Mouse (Mus musculus): ENCODE results near the gene Ranbp3l. TPM values are rescaled to one million over a fixed set of nuclear protein-coding genes. Genes with fewer than 3 reads are reported as not detected.
A peak's percentile ranks its signal among the peaks of the same experiment; 100 is the strongest.
"Not testable (repeated sequence)": the region's sequence is repeated elsewhere in the genome, so short reads cannot be mapped to it uniquely, and the experiment has no call there.

Gene Ranbp3l
- polyA plus RNA-seq, 1 experiment: not detected

GRCm38 (mm10) chr15:8995490-8995889 lies 27.7 kb downstream of the Ranbp3l start:
- no peak overlapping the region for H3K27ac ChIP-seq (ENCODE audit: insufficient read depth, low read length)
- no peaks in the 10 kb centered on the region for H3K27me3 ChIP-seq (ENCODE audit: control insufficient read depth, insufficient read depth, low read length, poor library complexity, severe bottlenecking)
- no peaks in the 10 kb centered on the region for H3K9me3 ChIP-seq (replicated peaks; ENCODE audit: control insufficient read depth, insufficient read depth, low read length, poor library complexity, severe bottlenecking)
- H3K9ac ChIP-seq (ENCODE audit: low read depth, poor library complexity, severe bottlenecking): no peak overlapping the region
- no peaks in the 10 kb centered on the region for H3K36me3 ChIP-seq (ENCODE audit: control insufficient read depth, insufficient read depth, low read length, poor library complexity, severe bottlenecking)
- TF ChIP-seq POLR2A (IDR thresholded peaks at IDR 0.05; ENCODE audit: insufficient read depth, low read length) (no peak), CTCF (IDR thresholded peaks at IDR 0.05; ENCODE audit: low read depth, low read length) (no peak), EP300 (IDR thresholded peaks at IDR 0.05; ENCODE audit: insufficient read depth, low read depth, low read length) (no peak)
- H3K4me1 ChIP-seq (ENCODE audit: control insufficient read depth, insufficient read depth, low read length): no peaks in the 10 kb centered on the region
- no peak overlapping the region for H3K4me3 ChIP-seq (ENCODE audit: low read depth, low read length)

GRCm38 (mm10) chr15:9002762-9003161 lies 35.0 kb downstream of the Ranbp3l start:
- Histone ChIP-seq H3K27ac (ENCODE audit: insufficient read depth, low read length) (no peak overlapping the region), H3K9ac (ENCODE audit: low read depth, poor library complexity, severe bottlenecking) (no peak overlapping the region), H3K36me3 (ENCODE audit: control insufficient read depth, insufficient read depth, low read length, poor library complexity, severe bottlenecking) (no peaks in the 10 kb centered on the region), H3K27me3 (ENCODE audit: control insufficient read depth, insufficient read depth, low read length, poor library complexity, severe bottlenecking) (no peaks in the 10 kb centered on the region), H3K4me3 (ENCODE audit: low read depth, low read length) (no peak overlapping the region), H3K4me1 (ENCODE audit: control insufficient read depth, insufficient read depth, low read length) (no peaks in the 10 kb centered on the region), H3K9me3 (replicated peaks; ENCODE audit: control insufficient read depth, insufficient read depth, low read length, poor library complexity, severe bottlenecking) (no peaks in the 10 kb centered on the region)
- no peak for TF ChIP-seq CTCF (IDR thresholded peaks at IDR 0.05; ENCODE audit: low read depth, low read length)
- TF ChIP-seq POLR2A (IDR thresholded peaks at IDR 0.05; ENCODE audit: insufficient read depth, low read length): no peak
- TF ChIP-seq EP300 (IDR thresholded peaks at IDR 0.05; ENCODE audit: insufficient read depth, low read depth, low read length): no peak

DNA sequence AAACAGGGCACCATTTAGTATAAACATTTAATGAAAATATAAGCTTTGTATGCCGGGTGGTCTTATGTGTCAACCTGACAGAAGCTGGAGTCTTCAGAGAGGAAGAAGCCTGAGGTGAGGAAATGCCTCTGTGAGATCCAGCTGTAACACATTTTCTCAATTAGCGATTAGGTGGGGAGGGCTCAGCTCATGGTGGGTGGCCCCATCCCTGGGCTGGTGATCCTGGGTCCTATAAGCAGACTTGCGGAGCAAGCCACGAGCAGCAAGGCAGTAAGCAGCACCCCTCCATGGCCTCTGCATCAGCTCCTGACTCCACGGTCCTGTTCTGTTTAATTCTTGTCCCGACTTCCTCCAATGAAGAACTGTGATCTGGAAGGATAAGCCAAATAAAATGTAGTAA lies 41.4 kb downstream of the Ranbp3l start:
- Histone ChIP-seq H3K9ac (ENCODE audit: low read depth, poor library complexity, severe bottlenecking) (no peak overlapping the region), H3K4me3 (ENCODE audit: low read depth, low read length) (no peak overlapping the region), H3K27me3 (ENCODE audit: control insufficient read depth, insufficient read depth, low read length, poor library complexity, severe bottlenecking) (no peaks in the 10 kb centered on the region), H3K9me3 (replicated peaks; ENCODE audit: control insufficient read depth, insufficient read depth, low read length, poor library complexity, severe bottlenecking) (no peaks in the 10 kb centered on the region), H3K4me1 (ENCODE audit: control insufficient read depth, insufficient read depth, low read length) (no peaks in the 10 kb centered on the region), H3K36me3 (ENCODE audit: control insufficient read depth, insufficient read depth, low read length, poor library complexity, severe bottlenecking) (no peaks in the 10 kb centered on the region), H3K27ac (ENCODE audit: insufficient read depth, low read length) (no peak overlapping the region)
- no peak for TF ChIP-seq EP300 (IDR thresholded peaks at IDR 0.05; ENCODE audit: insufficient read depth, low read depth, low read length)
- no peak for TF ChIP-seq POLR2A (IDR thresholded peaks at IDR 0.05; ENCODE audit: insufficient read depth, low read length)
- TF ChIP-seq CTCF (IDR thresholded peaks at IDR 0.05; ENCODE audit: low read depth, low read length): no peak

DNA sequence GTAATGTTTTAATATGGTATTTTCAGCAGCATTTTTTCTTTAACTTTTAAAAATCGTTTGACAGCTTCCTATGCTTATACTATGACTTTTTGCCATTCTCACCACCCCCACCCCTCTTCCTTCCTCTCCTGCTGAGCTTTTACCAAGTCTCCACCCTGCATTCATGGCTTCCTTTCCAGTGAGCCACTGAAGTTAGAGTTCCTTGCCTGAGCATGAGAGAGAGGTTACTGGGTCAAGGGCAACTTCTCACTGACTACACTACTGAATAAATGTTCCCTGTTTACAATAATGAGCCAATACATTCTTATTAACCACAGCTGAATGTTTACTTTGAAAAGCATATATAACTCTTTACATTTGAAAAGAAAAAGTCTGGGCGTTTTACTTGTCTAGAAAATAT lies 46.8 kb downstream of the Ranbp3l start:
- Histone ChIP-seq H3K27ac (ENCODE audit: insufficient read depth, low read length) (no peak overlapping the region), H3K9me3 (replicated peaks; ENCODE audit: control insufficient read depth, insufficient read depth, low read length, poor library complexity, severe bottlenecking) (no peaks in the 10 kb centered on the region), H3K27me3 (ENCODE audit: control insufficient read depth, insufficient read depth, low read length, poor library complexity, severe bottlenecking) (no peaks in the 10 kb centered on the region), H3K9ac (ENCODE audit: low read depth, poor library complexity, severe bottlenecking) (no peak overlapping the region), H3K4me3 (ENCODE audit: low read depth, low read length) (no peak overlapping the region), H3K4me1 (ENCODE audit: control insufficient read depth, insufficient read depth, low read length) (no peaks in the 10 kb centered on the region), H3K36me3 (ENCODE audit: control insufficient read depth, insufficient read depth, low read length, poor library complexity, severe bottlenecking) (no peaks in the 10 kb centered on the region)
- TF ChIP-seq CTCF (IDR thresholded peaks at IDR 0.05; ENCODE audit: low read depth, low read length): no peak
- no peak for TF ChIP-seq POLR2A (IDR thresholded peaks at IDR 0.05; ENCODE audit: insufficient read depth, low read length)
- TF ChIP-seq EP300 (IDR thresholded peaks at IDR 0.05; ENCODE audit: insufficient read depth, low read depth, low read length): no peak

- not testable (repeated sequence) for H3K27ac ChIP-seq (ENCODE audit: insufficient read depth, low read length); H3K9me3 ChIP-seq (replicated peaks; ENCODE audit: control insufficient read depth, insufficient read depth, low read length, poor library complexity, severe bottlenecking); H3K4me1 ChIP-seq (ENCODE audit: control insufficient read depth, insufficient read depth, low read length); H3K27me3 ChIP-seq (ENCODE audit: control insufficient read depth, insufficient read depth, low read length, poor library complexity, severe bottlenecking); H3K4me3 ChIP-seq (ENCODE audit: low read depth, low read length); H3K36me3 ChIP-seq (ENCODE audit: control insufficient read depth, insufficient read depth, low read length, poor library complexity, severe bottlenecking); H3K9ac ChIP-seq (ENCODE audit: low read depth, poor library complexity, severe bottlenecking)
Observed at GRCm38 (mm10) chr15:9015496-9015895, 47.7 kb downstream of the Ranbp3l start.

GRCm38 (mm10) chr15:9055704-9056103 lies 88.0 kb downstream of the Ranbp3l start:
- peak; percentile 3 for TF ChIP-seq CTCF (IDR thresholded peaks at IDR 0.05; ENCODE audit: low read depth, low read length)
- TF ChIP-seq EP300 (IDR thresholded peaks at IDR 0.05; ENCODE audit: insufficient read depth, low read depth, low read length): no peak
- Histone ChIP-seq H3K4me1 (ENCODE audit: control insufficient read depth, insufficient read depth, low read length) (no peaks in the 10 kb centered on the region), H3K27me3 (ENCODE audit: control insufficient read depth, insufficient read depth, low read length, poor library complexity, severe bottlenecking) (no peaks in the 10 kb centered on the region), H3K4me3 (ENCODE audit: low read depth, low read length) (no peak overlapping the region), H3K9me3 (replicated peaks; ENCODE audit: control insufficient read depth, insufficient read depth, low read length, poor library complexity, severe bottlenecking) (0 out of 2 replicates have a peak, but pooled peaks cover 2% of the 10 kb centered on the region), H3K27ac (ENCODE audit: insufficient read depth, low read length) (no peak overlapping the region), H3K36me3 (ENCODE audit: control insufficient read depth, insufficient read depth, low read length, poor library complexity, severe bottlenecking) (no peaks in the 10 kb centered on the region), H3K9ac (ENCODE audit: low read depth, poor library complexity, severe bottlenecking) (no peak overlapping the region)

All from ES-Bruce4 (cell line).